Mouse (Mus musculus) MEL (cell line): ENCODE data around the gene S100a6.
A peak's percentile ranks its signal among the peaks of the same experiment; 100 is the strongest.

Source experiments
- E2F4 ChIP-seq: IDR thresholded peaks from 2 replicates; pipeline ENCODE4 v1.6.1; 2011; ENCODE audit warnings: low read depth, low read length, improper control_type of control experiment, borderline replicate concordance
- POLR2A ChIP-seq, 2 experiments: IDR thresholded peaks; 2 replicates each; pipeline ENCODE4 v1.6.1; 2011 to 2012; ENCODE audit warnings: low read length in 2 of 2, mild to moderate bottlenecking in 2 of 2, control low read depth in 1 of 2, improper control_type of control experiment in 1 of 2, low read depth in 1 of 2, moderate library complexity in 1 of 2; ENCODE audit not compliant: control insufficient read depth in 1 of 2, insufficient read depth in 1 of 2, poor library complexity in 1 of 2
- SMC3 ChIP-seq: IDR thresholded peaks from 2 replicates; pipeline ENCODE4 v1.6.1; 2011; ENCODE audit warnings: low read depth, low read length, improper control_type of control experiment

GRCm38 (mm10) chr3:90582156-90582555 lies 30.5 kb upstream of the S100a6 start:
- TF ChIP-seq E2F4 = no peak
- TF ChIP-seq SMC3 = peak; percentile 61
- no peak for TF ChIP-seq POLR2A (IDR thresholded peaks at IDR 0.05; ENCODE audit: control insufficient read depth in 1 of 2, insufficient read depth in 1 of 2, low read depth in 1 of 2, low read length in 2 of 2, poor library complexity in 1 of 2)
